Mouse (Mus musculus): ENCODE measurements around the gene Nudt4. TPM values are rescaled to one million over a fixed set of nuclear protein-coding genes. Genes with fewer than 3 reads are reported as not detected.

Gene Nudt4
- 72.2 and 74.5 TPM in 2 replicates for total RNA-seq (2014; rRNA removed; ENCODE audit: low replicate concordance)
- polyA plus RNA-seq (2015; fragmentation: Nextera tagmentation; extraction: Ambion mirVana), result 70.0 and 81.3 TPM in 2 replicates

DNA sequence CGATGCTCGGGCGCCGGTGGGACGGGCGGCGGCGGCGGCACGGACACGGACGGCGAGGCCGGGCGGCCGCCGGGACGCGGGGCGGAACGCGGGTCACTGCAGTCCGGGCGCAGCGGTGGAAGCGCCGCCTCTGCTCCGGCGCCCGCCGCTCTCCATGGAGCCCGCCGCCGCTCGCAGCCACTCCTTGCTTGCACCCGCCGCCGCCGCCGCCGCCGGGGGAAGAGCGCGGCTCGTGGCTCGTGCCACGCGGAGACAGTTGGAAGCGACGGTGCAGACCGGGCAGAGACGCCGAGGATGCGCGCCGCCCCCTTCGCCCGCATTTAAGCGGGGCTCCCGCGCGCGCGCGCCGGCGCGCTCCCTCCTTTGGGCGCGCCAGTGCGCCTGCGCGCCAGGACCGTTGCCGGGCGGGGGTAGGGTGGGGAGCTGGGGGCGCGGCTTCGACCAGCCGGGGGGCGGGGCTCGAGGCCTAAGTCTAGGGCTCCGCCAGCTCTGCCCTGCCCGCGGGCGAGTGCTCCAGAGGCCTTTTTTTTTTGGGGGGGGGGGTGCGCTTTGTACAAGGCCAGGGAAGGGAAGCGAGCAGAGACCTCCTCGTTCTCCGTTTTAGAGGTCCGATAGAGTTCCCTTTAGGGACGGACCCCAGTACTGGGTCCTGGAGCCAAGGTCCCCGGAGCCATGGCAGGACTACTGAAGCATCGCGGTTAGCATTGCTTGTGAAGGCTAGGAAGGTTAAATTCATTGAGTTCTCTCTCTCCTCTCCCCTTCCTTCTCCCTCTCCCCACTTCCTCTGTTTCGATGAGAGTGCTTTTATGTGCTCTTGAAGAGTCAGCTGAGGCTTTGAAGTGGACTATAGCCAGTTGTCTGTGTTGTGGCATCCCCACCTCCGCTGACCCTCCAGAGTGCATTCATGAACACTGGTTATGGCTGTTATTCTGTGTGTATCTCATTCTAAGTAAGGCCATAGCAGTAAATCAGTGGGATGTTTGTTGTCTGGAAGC lies at the start of gene Nudt4:
Gene Nudt4, minus strand, starts transcription at position 296 of the 995 bp plus-strand sequence.
- H3K4me3 ChIP-seq (ENCODE audit: low read depth, low read length), result peak within 1 kb of the TSS; percentile 94
- peak; percentile 92 for DNase-seq (ENCODE audit: low spot score)
- H3K27me3 ChIP-seq (ENCODE audit: control insufficient read depth, insufficient read depth, low read length), result no peaks in the 10 kb centered on the region
- H3K9ac ChIP-seq (replicated peaks; ENCODE audit: low read depth, low read length), result peak within 1 kb of the TSS; percentile 94
- H3K9me3 ChIP-seq (replicated peaks; ENCODE audit: control insufficient read depth, low read length), result no peaks in the 10 kb centered on the region
- H3K27ac ChIP-seq (ENCODE audit: low read depth), result peak within 1 kb of the TSS; percentile 94
- peak; percentile 93 for ATAC-seq (ENCODE audit: insufficient read depth, low read depth)
- H3K4me2 ChIP-seq (ENCODE audit: low read depth, low read length), result peak within 1 kb of the TSS; percentile 73
- 3% methylated on average over 41 of the region's 97 CpGs for WGBS
- no peak for TF ChIP-seq CTCF (IDR thresholded peaks at IDR 0.05; ENCODE audit: low read depth)
- TF ChIP-seq EP300 (IDR thresholded peaks at IDR 0.05; ENCODE audit: low read depth), result no peak
- peaks cover 13% of the 10 kb centered on the region for H3K4me1 ChIP-seq (ENCODE audit: control insufficient read depth, insufficient read depth)
- H3K36me3 ChIP-seq (replicated peaks; ENCODE audit: control insufficient read depth, insufficient read depth, low read length), result no peaks in the 10 kb centered on the region

DNA sequence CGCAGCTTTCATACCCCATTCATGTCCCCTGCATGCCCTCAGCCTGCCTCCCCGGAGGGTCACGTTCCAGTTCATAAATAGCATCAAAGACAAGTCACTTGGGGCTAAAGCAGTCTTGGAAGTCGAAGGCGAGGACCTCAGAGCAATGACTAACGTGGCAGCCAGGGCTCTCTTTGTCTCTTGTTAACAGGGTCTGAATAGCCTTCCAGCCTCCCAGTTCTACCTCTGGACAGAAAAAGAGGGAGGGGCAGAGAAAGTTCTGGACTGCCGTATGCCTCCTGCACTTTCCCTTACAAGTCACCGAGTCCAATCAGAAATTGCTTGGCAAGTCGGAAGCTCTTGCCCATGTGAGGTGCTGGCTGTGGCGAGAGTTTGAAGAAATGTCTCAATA lies 47.4 kb upstream of the Nudt4 start:
- TF ChIP-seq CTCF (IDR thresholded peaks at IDR 0.05; ENCODE audit: low read depth) (no peak), EP300 (IDR thresholded peaks at IDR 0.05; ENCODE audit: low read depth) (no peak)
- Histone ChIP-seq H3K4me1 (ENCODE audit: control insufficient read depth, insufficient read depth) (peaks cover 14% of the 10 kb centered on the region; the same call in 1 of the 2 replicates), H3K9me3 (replicated peaks; ENCODE audit: control insufficient read depth, low read length) (no peaks in the 10 kb centered on the region), H3K27ac (ENCODE audit: low read depth) (peak overlapping the region; percentile 63), H3K4me3 (ENCODE audit: low read depth, low read length) (0 out of 2 replicates have a peak overlapping the region, but pooled peaks have one; percentile 6), H3K27me3 (ENCODE audit: control insufficient read depth, insufficient read depth, low read length) (no peaks in the 10 kb centered on the region), H3K9ac (replicated peaks; ENCODE audit: low read depth, low read length) (no peak overlapping the region), H3K4me2 (ENCODE audit: low read depth, low read length) (peak overlapping the region; percentile 52), H3K36me3 (replicated peaks; ENCODE audit: control insufficient read depth, insufficient read depth, low read length) (no peaks in the 10 kb centered on the region)
- 17% methylated on average over 10 of the region's 10 CpGs for WGBS
- ATAC-seq (ENCODE audit: insufficient read depth, low read depth) (peak; percentile 58), DNase-seq (ENCODE audit: low spot score) (no peak)

- 0 out of 2 replicates have a peak overlapping the region, but pooled peaks have one; percentile 6 for H3K4me3 ChIP-seq (ENCODE audit: low read depth, low read length)
- peak; percentile 72; the same call in 1 of the 2 replicates for ATAC-seq (ENCODE audit: insufficient read depth, low read depth)
- no peak overlapping the region for H3K9ac ChIP-seq (replicated peaks; ENCODE audit: low read depth, low read length)
These were observed 46.9 kb upstream of the Nudt4 start for GRCm38 (mm10) chr10:95610666-95611330.

DNA sequence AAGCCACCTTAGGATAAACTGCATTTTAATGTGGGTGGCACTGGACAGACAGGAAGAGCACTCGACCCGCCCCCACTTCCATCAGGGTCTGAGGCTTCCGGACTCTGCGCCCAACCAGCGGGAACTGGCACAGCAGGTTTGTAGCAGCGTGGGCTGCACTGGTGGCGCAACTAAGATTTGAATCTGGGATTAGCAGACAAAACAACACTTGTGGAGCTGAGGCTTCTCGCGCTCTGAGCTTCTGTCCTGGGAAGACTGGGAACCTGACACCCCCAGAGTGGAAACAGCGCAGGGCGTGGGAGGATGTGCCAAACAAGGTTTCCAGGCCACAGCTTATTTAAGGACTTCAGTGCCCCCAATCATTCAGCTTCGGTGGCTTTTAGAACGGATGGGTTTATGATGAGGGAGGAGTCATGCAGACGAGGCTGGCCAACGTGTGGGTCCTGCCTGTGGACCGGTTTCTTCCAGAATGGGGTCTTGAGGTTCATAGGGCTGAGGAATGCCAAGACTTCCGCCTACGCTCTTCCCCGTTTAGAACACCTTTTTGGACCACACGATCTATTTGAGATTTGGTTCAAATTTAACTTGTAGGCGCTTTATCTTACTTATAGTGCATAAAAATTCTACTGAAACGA lies 41.1 kb upstream of the Nudt4 start:
- no peak overlapping the region for H3K27ac ChIP-seq (ENCODE audit: low read depth)
- WGBS, result 59% methylated on average over 22 of the region's 22 CpGs

More at GRCm38 (mm10) chr10:95610666-95611330, 46.9 kb upstream of the Nudt4 start:
- no peaks in the 10 kb centered on the region for H3K27me3 ChIP-seq (ENCODE audit: control insufficient read depth, insufficient read depth, low read length)
- TF ChIP-seq EP300 (IDR thresholded peaks at IDR 0.05; ENCODE audit: low read depth), result no peak
- no peak for TF ChIP-seq CTCF (IDR thresholded peaks at IDR 0.05; ENCODE audit: low read depth)
- no peaks in the 10 kb centered on the region for H3K36me3 ChIP-seq (replicated peaks; ENCODE audit: control insufficient read depth, insufficient read depth, low read length)
- DNase-seq (ENCODE audit: low spot score), result peak; percentile 36
- peak overlapping the region; percentile 52 for H3K4me2 ChIP-seq (ENCODE audit: low read depth, low read length)
- WGBS, result 20% methylated on average over 13 of the region's 16 CpGs
- H3K9me3 ChIP-seq (replicated peaks; ENCODE audit: control insufficient read depth, low read length), result no peaks in the 10 kb centered on the region
- H3K27ac ChIP-seq (ENCODE audit: low read depth), result peak overlapping the region; percentile 63
- peaks cover 14% of the 10 kb centered on the region; the same call in 1 of the 2 replicates for H3K4me1 ChIP-seq (ENCODE audit: control insufficient read depth, insufficient read depth)

GRCm38 (mm10) chr10:95600527-95600926 lies 36.6 kb upstream of the Nudt4 start:
- Histone ChIP-seq H3K36me3 (replicated peaks; ENCODE audit: control insufficient read depth, insufficient read depth, low read length) (no peaks in the 10 kb centered on the region), H3K9me3 (replicated peaks; ENCODE audit: control insufficient read depth, low read length) (no peaks in the 10 kb centered on the region), H3K27ac (ENCODE audit: low read depth) (no peak overlapping the region), H3K9ac (replicated peaks; ENCODE audit: low read depth, low read length) (no peak overlapping the region), H3K4me2 (ENCODE audit: low read depth, low read length) (no peak overlapping the region), H3K4me1 (ENCODE audit: control insufficient read depth, insufficient read depth) (peaks cover 4% of the 10 kb centered on the region; the same call in 1 of the 2 replicates), H3K27me3 (ENCODE audit: control insufficient read depth, insufficient read depth, low read length) (no peaks in the 10 kb centered on the region), H3K4me3 (ENCODE audit: low read depth, low read length) (no peak overlapping the region)
- 46% methylated on average over 5 of the region's 5 CpGs for WGBS
- ATAC-seq (ENCODE audit: insufficient read depth, low read depth) (no peak), DNase-seq (ENCODE audit: low spot score) (no peak)
- no peak for TF ChIP-seq EP300 (IDR thresholded peaks at IDR 0.05; ENCODE audit: low read depth)
- TF ChIP-seq CTCF (IDR thresholded peaks at IDR 0.05; ENCODE audit: low read depth), result no peak

More for the DNA sequence above, 41.1 kb upstream of the Nudt4 start:
- TF ChIP-seq CTCF (IDR thresholded peaks at IDR 0.05; ENCODE audit: low read depth) (no peak), EP300 (IDR thresholded peaks at IDR 0.05; ENCODE audit: low read depth) (no peak)
- Histone ChIP-seq H3K4me2 (ENCODE audit: low read depth, low read length) (peak overlapping the region; percentile 31; the same call in 1 of the 2 replicates), H3K36me3 (replicated peaks; ENCODE audit: control insufficient read depth, insufficient read depth, low read length) (no peaks in the 10 kb centered on the region), H3K4me3 (ENCODE audit: low read depth, low read length) (no peak overlapping the region), H3K4me1 (ENCODE audit: control insufficient read depth, insufficient read depth) (peaks cover 4% of the 10 kb centered on the region; the same call in 1 of the 2 replicates), H3K9me3 (replicated peaks; ENCODE audit: control insufficient read depth, low read length) (no peaks in the 10 kb centered on the region), H3K27me3 (ENCODE audit: control insufficient read depth, insufficient read depth, low read length) (no peaks in the 10 kb centered on the region), H3K9ac (replicated peaks; ENCODE audit: low read depth, low read length) (no peak overlapping the region)
- ATAC-seq (ENCODE audit: insufficient read depth, low read depth), result no peak
- DNase-seq (ENCODE audit: low spot score), result no peak

All from heart, postnatal 0 days (tissue).